Mouse (Mus musculus) erythroblast, embryonic 14.5 days (primary cell): ENCODE measurements around the gene Nsmce4a.

Experiments
- GATA1 ChIP-seq: IDR thresholded peaks from 2 replicates; pipeline ENCODE4 v1.6.1; 2012; ENCODE audit warnings: low read length, inconsistent platforms, mixed read lengths
- TAL1 ChIP-seq: IDR thresholded peaks from 3 replicates; pipeline ENCODE4 v1.6.1; 2012; ENCODE audit warnings: low read length, inconsistent platforms, mixed read lengths

DNA sequence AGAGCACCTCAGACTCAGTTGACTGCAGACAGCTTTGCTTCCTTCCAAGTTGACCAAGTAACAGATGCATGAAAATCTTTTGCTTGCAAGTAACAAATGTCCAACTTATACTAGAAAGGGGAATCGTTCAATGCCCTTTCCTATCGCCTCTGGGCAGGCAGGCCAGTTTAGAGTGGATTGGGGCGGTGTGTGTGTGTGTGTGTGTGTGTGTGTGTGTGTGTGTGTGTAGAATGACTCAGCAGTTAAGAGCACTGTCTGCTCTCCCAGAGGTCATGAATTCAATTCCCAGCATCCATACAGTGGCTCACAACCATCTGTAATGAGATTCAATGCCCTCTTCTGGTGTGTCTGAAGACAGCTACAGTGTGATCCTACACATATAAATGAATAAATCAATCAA is 27.2 kb upstream of the Nsmce4a start:
- TF ChIP-seq GATA1 (no peak), TAL1 (no peak)
